Mouse (Mus musculus): ENCODE measurements around the gene Smarcd1. TPM values are rescaled to one million over a fixed set of nuclear protein-coding genes. Genes with fewer than 3 reads are reported as not detected.
A peak's percentile ranks its signal among the peaks of the same experiment; 100 is the strongest.

Smarcd1 gene
- polyA plus RNA-seq, 1 experiment = 201 TPM

GRCm38 (mm10) chr15:99668881-99669280, 33.0 kb upstream of the Smarcd1 start:
- TF ChIP-seq POLR2A (IDR thresholded peaks at IDR 0.05; ENCODE audit: borderline replicate concordance, extremely low read depth, insufficient read depth, insufficient read length, poor library complexity, severe bottlenecking) (no peak), CTCF (IDR thresholded peaks at IDR 0.05; ENCODE audit: borderline replicate concordance, extremely low read depth, insufficient read depth, insufficient read length) (peak; percentile 96)
- peak; percentile 88 for DNase-seq (ENCODE audit: low read depth)

- TF ChIP-seq POLR2A (IDR thresholded peaks at IDR 0.05; ENCODE audit: borderline replicate concordance, extremely low read depth, insufficient read depth, insufficient read length, poor library complexity, severe bottlenecking) = no peak
- no peak for TF ChIP-seq CTCF (IDR thresholded peaks at IDR 0.05; ENCODE audit: borderline replicate concordance, extremely low read depth, insufficient read depth, insufficient read length)
- peak; percentile 83 for DNase-seq (ENCODE audit: low read depth)
Measured at GRCm38 (mm10) chr15:99669392-99669791, 32.5 kb upstream of the Smarcd1 start.

- 0 out of 2 replicates have a peak, but pooled peaks have one; percentile 34 for TF ChIP-seq POLR2A (IDR thresholded peaks at IDR 0.05; ENCODE audit: borderline replicate concordance, extremely low read depth, insufficient read depth, insufficient read length, poor library complexity, severe bottlenecking)
- TF ChIP-seq CTCF (IDR thresholded peaks at IDR 0.05; ENCODE audit: borderline replicate concordance, extremely low read depth, insufficient read depth, insufficient read length) = no peak
- peak; percentile 80 for DNase-seq (ENCODE audit: low read depth)
Measured at GRCm38 (mm10) chr15:99670154-99670821, 31.6 kb upstream of the Smarcd1 start, which contains the start of gene Asic1. TSS of gene Asic1 (plus strand) at chr15:99670368.

GRCm38 (mm10) chr15:99670964-99671670, 30.8 kb upstream of the Smarcd1 start:
- TF ChIP-seq POLR2A (IDR thresholded peaks at IDR 0.05; ENCODE audit: borderline replicate concordance, extremely low read depth, insufficient read depth, insufficient read length, poor library complexity, severe bottlenecking) = no peak
- TF ChIP-seq CTCF (IDR thresholded peaks at IDR 0.05; ENCODE audit: borderline replicate concordance, extremely low read depth, insufficient read depth, insufficient read length) = no peak
- peak; percentile 66 for DNase-seq (ENCODE audit: low read depth)

GRCm38 (mm10) chr15:99671783-99672182, 30.1 kb upstream of the Smarcd1 start:
- no peak for DNase-seq (ENCODE audit: low read depth)
- no peak for TF ChIP-seq POLR2A (IDR thresholded peaks at IDR 0.05; ENCODE audit: borderline replicate concordance, extremely low read depth, insufficient read depth, insufficient read length, poor library complexity, severe bottlenecking)
- TF ChIP-seq CTCF (IDR thresholded peaks at IDR 0.05; ENCODE audit: borderline replicate concordance, extremely low read depth, insufficient read depth, insufficient read length) = no peak

- no peak for DNase-seq (ENCODE audit: low read depth)
- TF ChIP-seq POLR2A (IDR thresholded peaks at IDR 0.05; ENCODE audit: borderline replicate concordance, extremely low read depth, insufficient read depth, insufficient read length, poor library complexity, severe bottlenecking) (no peak), CTCF (IDR thresholded peaks at IDR 0.05; ENCODE audit: borderline replicate concordance, extremely low read depth, insufficient read depth, insufficient read length) (no peak)
Measured at GRCm38 (mm10) chr15:99674866-99675265, 27.1 kb upstream of the Smarcd1 start.

- peak; percentile 85 for DNase-seq (ENCODE audit: low read depth)
- no peak for TF ChIP-seq CTCF (IDR thresholded peaks at IDR 0.05; ENCODE audit: borderline replicate concordance, extremely low read depth, insufficient read depth, insufficient read length)
- no peak for TF ChIP-seq POLR2A (IDR thresholded peaks at IDR 0.05; ENCODE audit: borderline replicate concordance, extremely low read depth, insufficient read depth, insufficient read length, poor library complexity, severe bottlenecking)
Measured at GRCm38 (mm10) chr15:99677089-99677488, 24.8 kb upstream of the Smarcd1 start.

- no peak for DNase-seq (ENCODE audit: low read depth)
- TF ChIP-seq POLR2A (IDR thresholded peaks at IDR 0.05; ENCODE audit: borderline replicate concordance, extremely low read depth, insufficient read depth, insufficient read length, poor library complexity, severe bottlenecking) (no peak), CTCF (IDR thresholded peaks at IDR 0.05; ENCODE audit: borderline replicate concordance, extremely low read depth, insufficient read depth, insufficient read length) (peak; percentile 38; the same call in 1 of the 2 replicates)
Measured at GRCm38 (mm10) chr15:99678063-99678800, 23.7 kb upstream of the Smarcd1 start.

GRCm38 (mm10) chr15:99679008-99679407, 22.9 kb upstream of the Smarcd1 start:
- no peak for DNase-seq (ENCODE audit: low read depth)
- no peak for TF ChIP-seq POLR2A (IDR thresholded peaks at IDR 0.05; ENCODE audit: borderline replicate concordance, extremely low read depth, insufficient read depth, insufficient read length, poor library complexity, severe bottlenecking)
- no peak for TF ChIP-seq CTCF (IDR thresholded peaks at IDR 0.05; ENCODE audit: borderline replicate concordance, extremely low read depth, insufficient read depth, insufficient read length)

- no peak for DNase-seq (ENCODE audit: low read depth)
- no peak for TF ChIP-seq POLR2A (IDR thresholded peaks at IDR 0.05; ENCODE audit: borderline replicate concordance, extremely low read depth, insufficient read depth, insufficient read length, poor library complexity, severe bottlenecking)
- peak; percentile 41; the same call in 1 of the 2 replicates for TF ChIP-seq CTCF (IDR thresholded peaks at IDR 0.05; ENCODE audit: borderline replicate concordance, extremely low read depth, insufficient read depth, insufficient read length)
Measured at GRCm38 (mm10) chr15:99682880-99683279, 19.0 kb upstream of the Smarcd1 start.

- DNase-seq (ENCODE audit: low read depth) = no peak
- TF ChIP-seq CTCF (IDR thresholded peaks at IDR 0.05; ENCODE audit: borderline replicate concordance, extremely low read depth, insufficient read depth, insufficient read length) (no peak), POLR2A (IDR thresholded peaks at IDR 0.05; ENCODE audit: borderline replicate concordance, extremely low read depth, insufficient read depth, insufficient read length, poor library complexity, severe bottlenecking) (no peak)
Measured at GRCm38 (mm10) chr15:99684156-99684555, 17.8 kb upstream of the Smarcd1 start.
